Mouse (Mus musculus) hindbrain, embryonic 14.5 days (tissue): ENCODE measurements around the gene Ptges2. TPM values are rescaled to one million over a fixed set of nuclear protein-coding genes. Genes with fewer than 3 reads are reported as not detected.
A peak's percentile ranks its signal among the peaks of the same experiment; 100 is the strongest.

Experiments
- ATAC-seq: fragments of 200-750 bp; cut with Nextera tagmentation; 2 replicates; pipeline ENCODE4 v1.8.0; 2017; ENCODE audit warnings: moderate number of reproducible peaks, mild to moderate bottlenecking, moderate TSS enrichment, moderate library complexity; ENCODE audit not compliant: low FRiP score
- DNase-seq: peaks from one replicate; pipeline ENCODE4 v3.0.0-alpha.2; 2015; ENCODE audit warnings: low spot score
- H3K27ac ChIP-seq: fragments of 300-500 bp; sonication (generic); 2 replicates; pipeline ENCODE4 v1.5.1; 2014; ENCODE audit warnings: mild to moderate bottlenecking, moderate library complexity
- H3K27me3 ChIP-seq: fragments of 300-500 bp; sonication (generic); 2 replicates; pipeline ENCODE4 v1.6.1; 2014; ENCODE audit warnings: mild to moderate bottlenecking, low read length, mixed read lengths; ENCODE audit not compliant: control insufficient read depth, insufficient read depth
- H3K36me3 ChIP-seq: fragments of 300-500 bp; sonication (generic); replicated peaks from 2 replicates; pipeline ENCODE4 v1.6.1; 2014; ENCODE audit not compliant: control insufficient read depth, insufficient read depth
- H3K4me1 ChIP-seq: fragments of 300-500 bp; sonication (generic); replicated peaks from 2 replicates; pipeline ENCODE4 v1.6.1; 2014; ENCODE audit warnings: antibody characterized with exemption, low read length, mixed read lengths; ENCODE audit not compliant: control insufficient read depth, insufficient read depth
- H3K4me2 ChIP-seq: fragments of 300-500 bp; sonication (generic); replicated peaks from 2 replicates; pipeline ENCODE4 v1.6.1; 2014; ENCODE audit warnings: mild to moderate bottlenecking, moderate library complexity
- H3K4me3 ChIP-seq: fragments of 300-500 bp; sonication (generic); replicated peaks from 2 replicates; pipeline ENCODE4 v1.5.1; 2014; ENCODE audit warnings: mild to moderate bottlenecking, low read length
- H3K9ac ChIP-seq: fragments of 300-500 bp; sonication (generic); 2 replicates; pipeline ENCODE4 v1.6.1; 2014
- H3K9me3 ChIP-seq: fragments of 300-500 bp; sonication (generic); 2 replicates; pipeline ENCODE4 v1.6.1; 2016; ENCODE audit warnings: low read length; ENCODE audit not compliant: control insufficient read depth
- WGBS: fragments of 180-500 bp; shearing (Covaris S2); extraction: QIAGEN DNeasy Blood & Tissue Kit; methylation state at CpG from one replicate; pipeline ENCODE4 v1.1.7; 2014; 5-methylcytosine and 5-hydroxymethylcytosine counted together
- polyA plus RNA-seq: library from polyadenylated mRNA; unstranded; fragments of >200 nt; fragmentation: Nextera tagmentation; extraction: Ambion mirVana; gene quantifications from 2 replicates; pipeline ENCODE4 v1.2.1, GENCODE M21; 2014

The Ptges2 gene
- polyA plus RNA-seq, 1 experiment from 2014 or later, result 58.9 TPM

DNA sequence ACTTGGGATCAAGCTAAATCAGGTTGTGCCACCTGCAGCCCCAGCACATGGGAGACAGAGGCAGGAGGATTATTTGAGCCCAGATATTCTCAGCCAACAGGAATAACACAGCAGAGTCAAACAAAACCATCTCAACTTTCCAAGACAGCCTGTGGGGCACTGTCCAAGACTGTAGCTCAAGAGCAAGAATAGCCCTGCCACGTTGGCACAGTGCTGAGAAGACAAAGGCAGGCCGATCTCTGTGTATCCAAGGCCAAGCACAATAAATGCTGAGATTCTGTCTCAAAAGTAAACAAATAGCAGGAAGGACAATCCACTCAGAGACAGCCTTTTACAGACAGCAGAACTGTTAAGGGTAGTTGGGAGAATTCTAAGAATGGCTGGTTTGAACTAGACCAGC is 44.5 kb downstream of the Ptges2 start:
- Histone ChIP-seq H3K9ac (no peak overlapping the region), H3K36me3 (peaks cover 4% of the 10 kb centered on the region; the same call in 1 of the 2 replicates), H3K4me3 (no peak overlapping the region), H3K4me2 (no peak overlapping the region), H3K4me1 (0 out of 2 replicates have a peak, but pooled peaks cover 7% of the 10 kb centered on the region), H3K9me3 (no peaks in the 10 kb centered on the region), H3K27ac (peak overlapping the region; percentile 51; the same call in 1 of the 2 replicates), H3K27me3 (no peaks in the 10 kb centered on the region)
- DNase-seq (no peak), ATAC-seq (no peak)
- WGBS, result 57% methylated on average over 2 of the region's 2 CpGs

DNA sequence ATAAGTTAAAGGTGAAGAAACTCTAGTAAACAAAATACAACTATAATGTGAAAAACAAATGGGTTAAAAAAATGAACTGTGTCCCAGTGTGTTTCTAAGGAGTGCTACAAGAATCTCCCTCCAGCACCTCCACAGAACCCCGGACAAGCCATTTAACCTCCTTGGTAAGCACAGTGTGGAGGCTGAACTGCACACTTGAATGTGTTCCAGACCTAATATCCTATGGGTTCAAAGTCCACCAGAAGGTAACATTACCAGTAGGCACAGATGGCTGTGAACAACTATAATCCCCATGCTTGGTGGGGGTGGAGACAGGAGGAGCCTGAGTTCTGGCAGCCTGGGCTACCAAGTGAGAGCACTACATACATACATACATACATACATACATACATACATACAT is 44.9 kb downstream of the Ptges2 start:
- peak overlapping the region; percentile 51; the same call in 1 of the 2 replicates for H3K27ac ChIP-seq
- no peak for DNase-seq
- no peaks in the 10 kb centered on the region for H3K9me3 ChIP-seq
- no peak overlapping the region for H3K9ac ChIP-seq
- 75% methylated on average over 1 of the region's 1 CpGs for WGBS
- H3K36me3 ChIP-seq, result peaks cover 4% of the 10 kb centered on the region; the same call in 1 of the 2 replicates
- no peak for ATAC-seq
- no peak overlapping the region for H3K4me3 ChIP-seq
- no peaks in the 10 kb centered on the region for H3K27me3 ChIP-seq
- 0 out of 2 replicates have a peak, but pooled peaks cover 7% of the 10 kb centered on the region for H3K4me1 ChIP-seq
- H3K4me2 ChIP-seq, result no peak overlapping the region

DNA sequence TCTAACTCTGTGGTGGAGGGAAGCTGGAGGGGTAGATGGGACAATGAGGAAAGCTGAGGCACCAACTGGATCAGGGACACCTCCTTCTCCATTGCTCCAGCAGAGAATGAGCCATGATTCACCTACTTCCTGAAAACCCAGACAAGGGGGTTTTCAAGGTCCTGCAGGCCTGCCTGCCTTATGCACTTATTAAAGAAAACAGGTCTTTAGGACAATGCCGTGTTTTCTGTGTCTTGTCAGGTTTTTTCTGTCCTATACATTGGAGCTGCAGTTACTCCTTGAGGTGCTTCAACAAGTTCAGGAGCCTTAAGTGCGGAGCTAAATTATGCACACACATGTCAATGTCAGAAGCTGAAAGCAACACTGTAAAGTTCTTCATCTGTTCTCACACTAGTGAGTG is 45.9 kb downstream of the Ptges2 start:
- ATAC-seq, result no peak
- Histone ChIP-seq H3K4me1 (0 out of 2 replicates have a peak, but pooled peaks cover 7% of the 10 kb centered on the region), H3K9ac (no peak overlapping the region), H3K27me3 (no peaks in the 10 kb centered on the region), H3K36me3 (peaks cover 4% of the 10 kb centered on the region; the same call in 1 of the 2 replicates), H3K27ac (no peak overlapping the region), H3K4me3 (no peak overlapping the region), H3K4me2 (no peak overlapping the region), H3K9me3 (no peaks in the 10 kb centered on the region)
- DNase-seq, result no peak
- 89% methylated on average over 2 of the region's 2 CpGs for WGBS

DNA sequence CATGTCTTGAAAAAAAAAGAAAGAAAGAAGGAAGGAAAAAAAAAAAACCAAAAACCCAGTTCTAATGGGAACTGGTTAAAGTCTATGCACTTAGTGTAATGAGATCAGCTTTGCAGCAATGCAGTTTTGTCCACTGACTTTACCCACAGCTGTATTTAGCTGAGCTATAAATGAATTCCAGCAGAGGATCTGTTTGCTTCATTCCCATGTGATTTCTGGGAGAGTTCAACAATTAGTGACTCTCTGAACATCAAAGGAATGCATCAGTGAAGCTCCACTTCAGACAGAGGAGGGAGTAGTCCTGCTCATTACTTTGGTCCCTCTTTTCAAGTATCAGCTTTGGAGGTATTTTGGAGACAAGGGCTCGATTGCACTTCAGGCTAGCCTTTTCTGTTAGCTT is 49.8 kb downstream of the Ptges2 start:
- ATAC-seq, result no peak
- no peak for DNase-seq
- H3K27me3 ChIP-seq, result no peaks in the 10 kb centered on the region
- H3K9me3 ChIP-seq, result no peaks in the 10 kb centered on the region
- 78% methylated on average over 1 of the region's 1 CpGs for WGBS
- peaks cover 4% of the 10 kb centered on the region; the same call in 1 of the 2 replicates for H3K36me3 ChIP-seq
- H3K4me2 ChIP-seq, result no peak overlapping the region
- H3K27ac ChIP-seq, result no peak overlapping the region
- no peak overlapping the region for H3K9ac ChIP-seq
- H3K4me1 ChIP-seq, result peaks cover 14% of the 10 kb centered on the region
- H3K4me3 ChIP-seq, result no peak overlapping the region

DNA sequence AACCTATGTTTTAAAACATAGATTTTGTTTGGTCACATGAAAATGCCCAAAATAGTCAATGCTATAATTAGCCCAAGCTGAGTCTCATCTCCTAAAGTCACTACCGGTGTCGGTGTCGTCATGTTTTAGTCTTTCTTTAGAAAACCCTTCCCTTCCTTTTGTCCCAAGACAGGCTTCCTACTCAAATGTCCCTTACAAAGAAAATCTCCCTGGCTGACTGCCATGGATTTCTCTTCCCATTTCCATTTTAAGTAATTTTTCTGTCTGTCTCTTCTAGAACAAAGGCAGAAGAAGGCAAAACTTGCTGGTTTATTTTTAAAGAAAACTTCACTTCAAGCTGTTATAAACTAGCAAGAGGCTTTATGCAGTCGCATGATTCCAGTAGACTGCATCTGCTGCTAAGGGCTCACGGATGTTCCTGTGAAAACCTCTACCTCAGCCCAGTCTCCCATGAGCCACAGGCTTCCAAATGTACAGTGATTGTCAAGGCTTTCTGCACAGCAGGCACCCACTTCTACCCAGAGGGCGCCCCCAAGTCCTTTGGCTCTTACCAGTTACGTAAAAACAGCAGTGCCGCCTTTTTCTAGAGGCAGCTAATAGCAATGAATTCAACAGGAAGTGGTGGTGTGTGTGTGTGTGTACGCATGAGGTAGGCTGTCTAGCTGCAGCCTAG is 51.7 kb downstream of the Ptges2 start:
- H3K27ac ChIP-seq, result peak overlapping the region; percentile 53
- peaks cover 18% of the 10 kb centered on the region for H3K4me1 ChIP-seq
- no peaks in the 10 kb centered on the region for H3K9me3 ChIP-seq
- no peak overlapping the region for H3K4me3 ChIP-seq
- H3K9ac ChIP-seq, result no peak overlapping the region
- H3K27me3 ChIP-seq, result no peaks in the 10 kb centered on the region
- peak overlapping the region; percentile 12 for H3K4me2 ChIP-seq
- ATAC-seq (no peak), DNase-seq (no peak)
- H3K36me3 ChIP-seq, result peaks cover 4% of the 10 kb centered on the region; the same call in 1 of the 2 replicates
- WGBS, result 63% methylated on average over 9 of the region's 9 CpGs

DNA sequence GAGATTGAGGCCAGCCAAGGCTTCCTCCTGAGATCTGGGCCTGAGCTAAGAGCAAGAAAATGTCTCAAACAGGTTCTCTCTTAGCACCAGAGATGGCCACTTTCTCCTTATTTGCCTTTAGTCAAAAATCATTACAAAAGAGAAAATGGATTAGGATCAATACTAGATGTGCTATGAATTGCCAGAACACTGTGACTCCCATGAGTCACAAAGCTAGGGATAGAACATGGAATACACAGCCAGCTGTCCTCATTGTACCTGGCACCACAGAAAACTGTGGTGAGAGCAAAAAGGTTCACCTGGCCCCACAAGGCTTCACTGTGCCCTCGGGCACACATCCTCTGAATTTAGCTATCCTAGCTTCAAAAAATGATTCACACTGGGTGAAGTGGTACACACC is 52.8 kb downstream of the Ptges2 start:
- DNase-seq (no peak), ATAC-seq (no peak)
- Histone ChIP-seq H3K9ac (no peak overlapping the region), H3K4me2 (no peak overlapping the region), H3K4me3 (no peak overlapping the region), H3K4me1 (peaks cover 26% of the 10 kb centered on the region), H3K27me3 (no peaks in the 10 kb centered on the region), H3K36me3 (peaks cover 4% of the 10 kb centered on the region; the same call in 1 of the 2 replicates), H3K9me3 (no peaks in the 10 kb centered on the region), H3K27ac (no peak overlapping the region)
- 83% methylated on average over 1 of the region's 1 CpGs for WGBS

DNA sequence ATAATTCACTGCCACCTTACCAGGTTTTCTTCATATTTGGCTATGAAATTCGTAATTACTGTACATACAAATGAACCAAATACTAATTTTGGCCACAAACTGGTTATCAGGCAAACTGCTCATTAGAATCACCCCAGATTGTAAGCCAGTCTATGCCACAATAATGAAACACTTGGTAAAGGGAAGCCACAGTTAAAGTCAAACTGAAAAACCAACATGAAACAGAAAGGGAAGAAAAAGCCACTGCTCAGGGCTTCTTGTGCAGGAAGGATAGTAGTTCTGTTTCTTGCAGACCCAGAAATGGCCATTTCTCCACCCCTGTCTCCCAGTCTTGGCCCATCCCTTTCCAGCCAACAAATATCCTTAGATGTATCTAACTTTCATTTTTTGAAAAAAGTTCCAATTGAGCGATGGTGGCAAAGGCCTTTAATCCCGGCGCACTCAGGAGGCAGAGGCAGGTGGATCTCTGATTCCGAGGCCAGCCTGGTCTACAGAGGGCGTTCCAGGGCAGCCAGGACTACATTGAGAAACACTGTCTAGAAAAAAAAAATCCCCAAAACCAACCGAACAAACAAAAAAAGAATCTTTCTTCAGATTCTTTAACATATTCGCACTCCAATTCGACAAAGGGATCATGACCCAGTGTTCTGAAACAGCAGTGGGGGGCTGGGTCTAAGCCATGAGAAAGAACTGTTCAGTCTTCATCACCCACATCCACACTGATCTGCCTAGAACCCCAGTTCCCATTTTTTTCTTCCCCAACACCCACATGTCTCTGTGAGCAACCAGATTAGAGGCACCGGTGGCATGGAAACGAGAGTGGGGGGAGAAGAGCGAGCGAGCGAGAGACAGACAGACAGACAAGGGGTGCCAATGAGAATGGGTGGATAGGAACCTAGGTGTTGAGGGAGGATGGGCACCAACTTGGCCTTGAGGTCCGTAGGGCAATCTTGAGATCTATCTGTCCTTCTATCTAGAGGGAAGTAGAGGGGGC is 54.4 kb downstream of the Ptges2 start, which contains the start of gene Naif1:
Naif1 (plus strand) TSS at position 697 of the 994 bp plus-strand sequence.
- Histone ChIP-seq H3K4me2 (peak within 1 kb of the TSS; percentile 80), H3K27ac (peak within 1 kb of the TSS; percentile 91), H3K27me3 (no peaks in the 10 kb centered on the region), H3K4me3 (peak within 1 kb of the TSS; percentile 84), H3K9me3 (no peaks in the 10 kb centered on the region), H3K36me3 (no peaks in the 10 kb centered on the region), H3K9ac (peak within 1 kb of the TSS; percentile 83), H3K4me1 (peaks cover 26% of the 10 kb centered on the region)
- no peak for DNase-seq
- ATAC-seq, result no peak
- WGBS, result 81% methylated on average over 15 of the region's 15 CpGs

DNA sequence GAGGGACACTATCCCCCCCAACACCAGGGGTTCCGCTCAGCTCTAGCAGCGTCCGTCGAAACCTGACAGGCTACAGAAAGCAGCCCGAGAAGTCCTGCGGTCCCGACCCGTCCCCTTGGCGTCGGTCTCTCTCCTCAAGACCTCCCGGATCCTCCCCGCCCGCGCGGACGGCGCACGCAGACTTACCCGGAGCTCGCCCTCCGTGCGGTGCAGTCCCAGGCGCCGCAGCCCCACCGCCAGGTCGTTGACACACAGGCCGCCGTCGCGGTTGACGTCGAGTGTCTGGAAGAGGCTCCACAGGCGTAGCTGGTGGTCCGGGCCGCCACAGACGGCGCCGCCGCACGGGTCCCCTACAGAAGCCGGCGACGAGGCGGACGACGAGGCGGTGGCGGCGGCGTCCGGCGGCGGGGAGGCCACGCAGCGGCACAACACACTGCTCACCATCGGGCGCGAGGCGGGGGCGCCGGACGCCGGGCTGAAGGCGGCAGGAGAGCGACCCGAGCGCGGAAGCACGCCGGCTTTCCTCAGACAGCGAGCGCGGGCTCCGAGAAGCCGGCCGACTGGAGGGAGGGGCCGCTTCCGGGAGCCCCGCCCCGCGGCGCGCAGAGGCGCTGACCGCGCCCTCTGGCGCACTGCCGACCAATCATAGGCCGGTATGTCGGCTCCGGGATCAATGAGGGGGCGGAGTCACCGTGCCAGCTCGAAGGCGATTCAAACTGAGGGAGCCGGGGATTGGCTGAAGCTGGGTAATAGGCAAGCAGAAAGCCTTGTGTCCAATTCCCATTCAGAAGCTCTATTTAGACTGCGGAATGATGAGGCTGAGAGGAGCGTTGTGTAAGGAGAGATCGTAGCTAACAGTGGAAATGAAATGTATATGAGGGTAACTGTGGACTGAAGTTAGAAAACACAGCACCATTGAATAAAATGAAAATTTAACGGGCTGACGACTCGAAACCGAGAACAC is 55.5 kb downstream of the Ptges2 start, which contains the start of gene Slc25a25:
Slc25a25 (minus strand) TSS at position 565 of the 964 bp plus-strand sequence.
- under 1% methylated on average over 103 of the region's 103 CpGs for WGBS
- peak; percentile 98 for DNase-seq
- peaks cover 26% of the 10 kb centered on the region for H3K4me1 ChIP-seq

More for the DNA sequence above, 55.5 kb downstream of the Ptges2 start, which contains the start of gene Slc25a25:
- Histone ChIP-seq H3K9me3 (no peaks in the 10 kb centered on the region), H3K9ac (peak within 1 kb of the TSS; percentile 83), H3K4me2 (peak within 1 kb of the TSS; percentile 80), H3K4me3 (peak within 1 kb of the TSS; percentile 84), H3K36me3 (peaks cover 8% of the 10 kb centered on the region; the same call in 1 of the 2 replicates), H3K27ac (peak within 1 kb of the TSS; percentile 91), H3K27me3 (no peaks in the 10 kb centered on the region)
- ATAC-seq, result peak; percentile 87
